Mouse (Mus musculus): ENCODE results near the gene Prl8a1. TPM values are rescaled to one million over a fixed set of nuclear protein-coding genes. Genes with fewer than 3 reads are reported as not detected.

Gene Prl8a1
- total RNA-seq (2021): not detected in 2 replicates
- long read RNA-seq: 0 reads

GRCm38 (mm10) chr13:27582071-27582470, at the start of gene Prl8a1:
Gene Prl8a1 (minus strand): TSS chr13:27582171.
- no peak for DNase-seq

GRCm38 (mm10) chr13:27610482-27610881, 28.5 kb upstream of the Prl8a1 start, which contains the start of gene Prl7b1:
Gene Prl7b1 (minus strand): TSS chr13:27610582.
- DNase-seq: no peak

GRCm38 (mm10) chr13:27564506-27564905, 17.5 kb downstream of the Prl8a1 start, which contains the start of gene Prl8a9:
Gene Prl8a9 (minus strand): TSS chr13:27564606.
- DNase-seq: no peak

GRCm38 (mm10) chr13:27553336-27553735, 28.6 kb downstream of the Prl8a1 start:
- no peak for DNase-seq

Other genes starting within 250 kb of the Prl8a1 start
- 1.4 and 1.9 TPM in 2 replicates for gene Prl8a2, start 236.5 kb downstream of the Prl8a1 start, total RNA-seq (2021)
- not detected in 2 replicates for gene Prl2b1, start 191.3 kb downstream of the Prl8a1 start, total RNA-seq (2021)
- gene Prl8a6, start 143.5 kb downstream of the Prl8a1 start, total RNA-seq (2021): not detected in 2 replicates
- not detected in 2 replicates for gene Prl8a8, start 69.0 kb downstream of the Prl8a1 start, total RNA-seq (2021)
- gene Prl8a9, start 17.6 kb downstream of the Prl8a1 start, total RNA-seq (2021): not detected in 2 replicates
- gene Prl7b1, start 28.4 kb upstream of the Prl8a1 start, total RNA-seq (2021): not detected in 2 replicates
- not detected in 2 replicates for gene Prl7a1, start 60.3 kb upstream of the Prl8a1 start, total RNA-seq (2021)
- gene Prl7a2, start 85.9 kb upstream of the Prl8a1 start, total RNA-seq (2021): not detected in 2 replicates
- gene Prl7d1, start 134.6 kb upstream of the Prl8a1 start, total RNA-seq (2021): not detected in 2 replicates
- not detected in 2 replicates for gene Prl7c1, start 198.6 kb upstream of the Prl8a1 start, total RNA-seq (2021)
- gene Prl2a1, start 219.5 kb upstream of the Prl8a1 start, total RNA-seq (2021): not detected in 2 replicates